Mouse (Mus musculus): ENCODE measurements at regions not wholly inside any gene's neighbourhood (a gene's known extent, or its start where the extent isn't known, plus 50 kb on each side); places are given as distances from the start of the nearest gene placed in this dataset.
A peak's percentile ranks its signal among the peaks of the same experiment; 100 is the strongest.

DNA sequence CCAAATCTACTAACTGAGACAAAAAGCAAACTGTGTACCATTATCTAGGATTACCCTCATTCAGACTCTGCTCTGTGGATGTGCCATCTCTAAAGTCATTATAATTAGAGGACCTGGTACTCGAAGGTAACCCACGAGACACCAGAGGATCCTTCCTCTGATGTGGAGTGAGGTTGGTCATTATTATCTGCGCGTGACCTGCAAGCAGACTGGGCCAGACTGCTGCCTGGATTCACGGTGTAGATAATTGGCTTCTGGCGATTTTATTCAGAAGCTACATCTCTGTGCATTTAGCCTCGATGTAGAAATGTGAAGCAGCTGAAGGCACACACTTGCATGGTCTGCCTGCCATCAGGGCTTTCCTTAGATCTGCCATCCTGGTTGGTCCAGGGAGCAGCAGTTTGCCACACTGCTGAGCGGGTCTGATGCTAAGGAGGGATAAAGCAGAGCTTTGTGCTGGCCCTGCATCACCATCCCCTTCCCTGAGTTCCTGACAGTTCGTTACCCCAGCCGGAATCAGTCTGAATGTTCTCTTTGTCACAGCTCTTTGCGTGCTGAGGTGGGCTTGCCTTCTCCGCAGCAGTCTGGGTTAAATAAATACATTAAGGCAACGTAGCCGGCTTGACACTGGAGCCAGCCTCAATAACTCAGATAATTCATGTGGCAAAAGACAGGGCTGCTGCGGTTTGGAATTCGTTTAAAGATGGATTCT lies 152.4 kb downstream of the Wdr11 start:
- WGBS = 60% methylated on average over 16 of the region's 16 CpGs
- Histone ChIP-seq H3K4me3 (replicated peaks; ENCODE audit: extremely low read depth, low read depth, low read length) (no peak overlapping the region), H3K4me1 (ENCODE audit: control insufficient read depth, insufficient read depth, low read length) (no peaks in the 10 kb centered on the region)
- TF ChIP-seq CTCF (IDR thresholded peaks at IDR 0.05; ENCODE audit: insufficient read depth, low read length) = no peak
- no peak for TF ChIP-seq POLR2A (IDR thresholded peaks at IDR 0.05; ENCODE audit: borderline replicate concordance, extremely low read depth, low read depth, low read length)
- no peak for DNase-seq

DNA sequence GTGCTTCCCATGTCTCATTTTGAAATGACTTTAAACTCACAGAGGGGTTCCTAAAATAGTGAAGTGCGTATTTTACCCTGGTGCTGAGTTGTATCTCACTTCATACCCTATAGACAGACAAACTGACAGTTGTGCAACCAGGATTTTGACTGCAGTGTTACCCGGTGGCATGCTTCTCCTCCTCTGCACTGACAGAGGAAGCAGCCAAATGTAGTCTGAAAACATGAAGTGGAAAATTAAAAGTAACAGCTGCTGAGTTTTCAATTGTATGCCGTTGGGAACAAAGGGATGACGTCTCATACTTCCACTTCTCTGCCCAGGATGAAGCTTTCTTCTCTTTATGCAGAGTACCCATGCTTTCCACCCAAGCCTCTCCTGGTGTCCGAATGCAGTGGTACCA lies 155.0 kb downstream of the Wdr11 start:
- TF ChIP-seq POLR2A (IDR thresholded peaks at IDR 0.05; ENCODE audit: borderline replicate concordance, extremely low read depth, low read depth, low read length) = no peak
- TF ChIP-seq CTCF (IDR thresholded peaks at IDR 0.05; ENCODE audit: insufficient read depth, low read length) = no peak
- DNase-seq = no peak

DNA sequence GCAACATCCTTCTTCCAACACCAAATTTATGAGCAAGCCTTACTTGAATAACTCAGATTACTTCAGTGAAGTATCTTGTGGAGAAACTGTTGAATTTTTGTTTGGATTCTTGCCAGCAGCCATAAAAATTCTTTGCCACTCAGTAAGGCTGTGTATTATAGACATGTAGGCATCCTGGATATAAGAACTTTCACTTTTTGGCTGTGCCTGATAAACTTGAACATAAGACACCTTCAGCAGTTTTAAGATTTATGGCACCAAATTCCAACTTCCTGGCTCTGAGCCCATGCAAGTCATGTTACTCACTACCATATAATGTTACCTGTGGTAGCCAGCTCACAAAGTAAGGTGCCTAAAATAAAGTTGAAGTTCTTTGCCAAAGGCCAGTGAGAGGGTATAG lies 159.3 kb downstream of the Wdr11 start:
- Histone ChIP-seq H3K4me1 (ENCODE audit: control insufficient read depth, insufficient read depth, low read length) (peaks cover 6% of the 10 kb centered on the region), H3K4me3 (replicated peaks; ENCODE audit: extremely low read depth, low read depth, low read length) (no peak overlapping the region)
- TF ChIP-seq CTCF (IDR thresholded peaks at IDR 0.05; ENCODE audit: insufficient read depth, low read length) = no peak
- DNase-seq = no peak

More for the DNA sequence above, 155.0 kb downstream of the Wdr11 start:
- no peaks in the 10 kb centered on the region for H3K4me1 ChIP-seq (ENCODE audit: control insufficient read depth, insufficient read depth, low read length)
- WGBS = 52% methylated on average over 5 of the region's 5 CpGs
- no peak overlapping the region for H3K4me3 ChIP-seq (replicated peaks; ENCODE audit: extremely low read depth, low read depth, low read length)

DNA sequence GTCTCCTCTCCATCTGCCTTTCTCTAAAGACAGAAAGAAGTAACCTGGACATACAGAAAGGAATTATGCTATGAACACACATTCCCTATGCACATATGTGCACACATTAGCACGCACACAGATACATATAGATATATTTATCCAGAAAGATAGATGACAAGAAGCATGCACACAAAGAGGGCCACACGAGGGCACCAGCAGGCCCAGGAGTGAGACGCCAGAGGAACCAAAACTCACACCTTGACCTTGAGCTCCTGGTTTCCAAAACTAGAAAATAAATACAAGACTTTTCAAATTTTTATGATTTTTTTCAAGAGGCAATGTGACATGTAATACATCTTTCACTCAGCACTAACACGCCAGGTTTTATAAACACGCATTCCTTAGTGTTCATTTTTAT lies 163.1 kb downstream of the Wdr11 start:
- WGBS = 59% methylated on average over 5 of the region's 5 CpGs
- peak; percentile 55 for TF ChIP-seq CTCF (IDR thresholded peaks at IDR 0.05; ENCODE audit: insufficient read depth, low read length)
- TF ChIP-seq POLR2A (IDR thresholded peaks at IDR 0.05; ENCODE audit: borderline replicate concordance, extremely low read depth, low read depth, low read length) = no peak

DNA sequence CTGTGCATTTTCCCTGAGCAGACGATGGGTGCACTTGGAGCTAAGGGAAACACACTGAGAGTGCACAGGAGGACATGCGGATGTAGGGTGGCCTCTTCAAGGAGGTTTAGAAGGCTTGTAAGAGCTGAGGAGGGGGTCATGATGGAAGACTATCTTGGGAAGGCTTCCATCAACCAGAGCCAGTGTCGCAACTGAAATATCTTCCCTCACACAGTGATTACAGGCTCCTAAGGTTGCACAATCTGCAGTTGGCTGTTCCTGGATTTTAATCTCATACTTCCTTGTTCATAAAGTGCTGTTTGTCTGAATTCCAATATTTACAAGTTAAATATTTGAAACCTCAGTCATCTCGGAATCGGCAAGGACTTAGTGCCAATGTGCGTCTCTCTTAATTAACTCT lies 164.5 kb downstream of the Wdr11 start:
- WGBS = 47% methylated on average over 6 of the region's 6 CpGs
- no peak for DNase-seq

More for the DNA sequence above, 163.1 kb downstream of the Wdr11 start:
- no peak overlapping the region for H3K4me3 ChIP-seq (replicated peaks; ENCODE audit: extremely low read depth, low read depth, low read length)
- no peak for DNase-seq
- H3K4me1 ChIP-seq (ENCODE audit: control insufficient read depth, insufficient read depth, low read length) = peaks cover 13% of the 10 kb centered on the region

DNA sequence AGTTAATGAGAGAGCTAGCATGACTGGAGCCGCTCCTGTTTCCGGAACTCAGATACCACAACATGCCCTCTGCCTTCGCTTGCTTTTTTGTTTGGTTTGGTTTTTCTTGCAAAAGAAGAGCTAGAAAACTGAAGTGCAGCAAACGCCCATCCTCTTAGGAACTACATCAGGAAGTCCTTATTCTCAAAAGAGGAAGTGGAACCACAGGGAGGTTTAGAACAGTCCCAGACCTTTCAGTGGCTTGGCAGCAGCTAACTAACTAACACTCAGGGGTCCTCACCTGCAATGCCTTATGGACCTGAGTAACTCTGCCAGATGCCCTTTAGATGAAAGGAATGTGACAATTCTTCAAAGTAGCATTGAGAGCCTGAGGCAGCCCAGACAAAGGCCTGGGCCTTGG lies 168.2 kb downstream of the Wdr11 start:
- TF ChIP-seq CTCF (IDR thresholded peaks at IDR 0.05; ENCODE audit: insufficient read depth, low read length) (no peak), POLR2A (IDR thresholded peaks at IDR 0.05; ENCODE audit: borderline replicate concordance, extremely low read depth, low read depth, low read length) (no peak)
- no peak overlapping the region for H3K4me3 ChIP-seq (replicated peaks; ENCODE audit: extremely low read depth, low read depth, low read length)
- WGBS = 51% methylated on average over 4 of the region's 4 CpGs
- DNase-seq = no peak
- H3K4me1 ChIP-seq (ENCODE audit: control insufficient read depth, insufficient read depth, low read length) = peaks cover 13% of the 10 kb centered on the region

More for the DNA sequence above, 164.5 kb downstream of the Wdr11 start:
- peaks cover 13% of the 10 kb centered on the region for H3K4me1 ChIP-seq (ENCODE audit: control insufficient read depth, insufficient read depth, low read length)
- no peak overlapping the region for H3K4me3 ChIP-seq (replicated peaks; ENCODE audit: extremely low read depth, low read depth, low read length)
- no peak for TF ChIP-seq CTCF (IDR thresholded peaks at IDR 0.05; ENCODE audit: insufficient read depth, low read length)
- no peak for TF ChIP-seq POLR2A (IDR thresholded peaks at IDR 0.05; ENCODE audit: borderline replicate concordance, extremely low read depth, low read depth, low read length)

DNA sequence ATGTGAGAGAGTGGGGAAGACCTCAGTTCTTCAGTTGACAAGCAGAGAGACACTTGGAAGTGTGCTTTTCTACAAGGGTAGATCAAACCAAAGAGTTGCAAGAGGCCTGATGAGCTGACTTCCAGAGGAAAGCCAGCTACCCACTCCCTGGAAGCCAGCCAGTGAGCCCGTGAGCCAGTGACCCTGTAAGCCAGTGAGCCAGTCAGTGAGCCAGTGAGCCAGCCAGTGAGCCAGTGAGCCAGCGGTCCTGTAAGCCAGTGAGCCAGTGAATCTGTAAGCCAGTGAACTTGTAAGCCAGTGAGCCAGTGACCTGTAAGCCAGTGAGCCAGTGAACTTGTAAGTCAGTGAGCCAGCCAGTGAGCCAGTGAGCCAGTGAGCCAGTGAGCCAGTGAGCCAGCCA lies 168.7 kb downstream of the Wdr11 start:
- H3K4me3 ChIP-seq (replicated peaks; ENCODE audit: extremely low read depth, low read depth, low read length) = no peak overlapping the region
- WGBS = 70% methylated on average over 2 of the region's 2 CpGs
- DNase-seq = no peak
- H3K4me1 ChIP-seq (ENCODE audit: control insufficient read depth, insufficient read depth, low read length) = peaks cover 13% of the 10 kb centered on the region
- TF ChIP-seq POLR2A (IDR thresholded peaks at IDR 0.05; ENCODE audit: borderline replicate concordance, extremely low read depth, low read depth, low read length) (no peak), CTCF (IDR thresholded peaks at IDR 0.05; ENCODE audit: insufficient read depth, low read length) (no peak)

DNA sequence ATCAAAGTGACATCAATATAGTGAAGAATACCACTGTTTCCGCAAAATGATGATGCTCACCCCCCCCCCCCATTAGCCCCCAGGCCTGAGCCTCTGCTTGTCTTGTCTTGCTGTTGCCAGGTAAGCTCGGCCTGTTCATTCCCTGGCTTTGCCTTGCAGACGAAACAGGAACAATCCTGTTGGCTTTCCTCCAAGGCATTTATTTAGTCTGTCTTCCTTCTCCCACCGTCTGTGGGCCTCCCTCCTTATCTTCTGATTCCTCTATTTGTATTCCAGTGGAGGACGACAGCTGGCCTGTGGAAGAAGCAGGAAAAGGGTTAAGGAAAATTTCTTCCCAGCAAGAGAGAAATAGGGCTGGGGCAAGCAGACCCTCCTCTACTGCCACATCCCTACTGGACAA lies 172.1 kb downstream of the Wdr11 start:
- no peak overlapping the region for H3K4me3 ChIP-seq (replicated peaks; ENCODE audit: extremely low read depth, low read depth, low read length)
- TF ChIP-seq CTCF (IDR thresholded peaks at IDR 0.05; ENCODE audit: insufficient read depth, low read length) (no peak), POLR2A (IDR thresholded peaks at IDR 0.05; ENCODE audit: borderline replicate concordance, extremely low read depth, low read depth, low read length) (no peak)
- H3K4me1 ChIP-seq (ENCODE audit: control insufficient read depth, insufficient read depth, low read length) = peaks cover 5% of the 10 kb centered on the region
- no peak for DNase-seq
- 20% methylated on average over 5 of the region's 5 CpGs for WGBS

DNA sequence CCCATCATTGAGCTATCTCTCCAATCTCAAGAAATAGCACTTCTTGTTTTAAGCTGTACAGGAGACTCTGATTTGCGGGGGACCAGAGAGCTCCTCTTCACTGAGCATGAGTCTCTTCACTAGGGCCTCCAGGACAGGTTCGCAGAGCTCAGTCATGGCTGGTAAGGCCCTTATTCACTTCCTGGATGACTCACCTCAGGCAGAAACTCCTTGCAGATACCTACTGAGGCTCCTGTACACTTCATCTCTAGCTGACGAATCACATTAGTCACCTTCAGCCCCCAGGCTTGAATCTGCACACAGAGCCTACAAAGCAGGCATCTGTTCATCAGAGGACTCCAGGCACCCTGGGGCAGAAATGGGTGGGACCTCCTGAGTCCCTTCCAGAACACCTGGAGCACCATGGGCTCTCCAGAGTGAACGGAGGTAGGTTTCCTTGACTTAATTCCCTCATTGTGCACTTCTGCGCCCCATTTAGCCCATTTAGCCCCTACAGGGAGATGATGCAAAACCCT lies 172.8 kb downstream of the Wdr11 start:
- H3K4me3 ChIP-seq (replicated peaks; ENCODE audit: extremely low read depth, low read depth, low read length) = no peak overlapping the region
- DNase-seq = no peak
- H3K4me1 ChIP-seq (ENCODE audit: control insufficient read depth, insufficient read depth, low read length) = peaks cover 5% of the 10 kb centered on the region
- TF ChIP-seq POLR2A (IDR thresholded peaks at IDR 0.05; ENCODE audit: borderline replicate concordance, extremely low read depth, low read depth, low read length) (no peak), CTCF (IDR thresholded peaks at IDR 0.05; ENCODE audit: insufficient read depth, low read length) (no peak)
- WGBS = 89% methylated on average over 5 of the region's 5 CpGs

DNA sequence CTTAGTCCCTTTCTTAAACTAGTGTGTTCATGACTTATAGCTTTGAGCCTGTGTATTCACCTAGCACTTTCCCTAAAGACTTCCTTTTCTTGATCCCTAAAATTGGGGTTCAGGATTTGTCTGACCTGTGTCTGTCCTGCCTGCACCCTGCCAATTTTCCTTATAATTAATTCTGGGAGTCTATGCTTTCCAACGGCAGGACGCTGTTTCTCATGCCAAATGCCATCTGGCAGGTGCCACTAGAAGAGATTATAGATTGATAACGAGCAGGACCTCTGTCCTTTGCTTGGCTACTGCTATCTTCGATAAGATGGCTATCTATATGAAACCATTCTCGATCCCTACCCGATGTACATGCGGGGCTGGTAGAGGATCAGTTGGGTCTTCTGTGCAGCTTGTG lies 174.0 kb downstream of the Wdr11 start:
- Histone ChIP-seq H3K4me3 (replicated peaks; ENCODE audit: extremely low read depth, low read depth, low read length) (no peak overlapping the region), H3K4me1 (ENCODE audit: control insufficient read depth, insufficient read depth, low read length) (peaks cover 5% of the 10 kb centered on the region)
- WGBS = 87% methylated on average over 7 of the region's 7 CpGs
- TF ChIP-seq POLR2A (IDR thresholded peaks at IDR 0.05; ENCODE audit: borderline replicate concordance, extremely low read depth, low read depth, low read length) (no peak), CTCF (IDR thresholded peaks at IDR 0.05; ENCODE audit: insufficient read depth, low read length) (no peak)
- DNase-seq = no peak
